Comparison of ENCODE assay signal across 8 mouse cellular contexts in genomic region chr11:17159738-17160241, GRCm38 (mm10). TPM values are rescaled to one million over a fixed set of nuclear protein-coding genes. Genes with fewer than 3 reads are reported as not detected.
DNase-seq lines count a peak whose midpoint lies in the region; ATAC-seq lines count a peak whose summit lies in the region.

No protein-coding gene starts in this region.

- H3K4me1 ChIP-seq in hindbrain, embryonic 11.5 days (replicated peaks; ENCODE audit: control insufficient read depth, insufficient read depth, low read length) = no peaks in the 10 kb centered on the region
- H3K4me1 ChIP-seq in lung, embryonic 16.5 days (replicated peaks; ENCODE audit: control insufficient read depth, insufficient read depth, low read length) = peaks cover 16% of the 10 kb centered on the region

- H3K27ac ChIP-seq in hindbrain, embryonic 11.5 days (ENCODE audit: low read depth, low read length) = peak overlapping the region; percentile 93
- peak overlapping the region; percentile 97 for H3K27ac ChIP-seq in lung, embryonic 16.5 days (ENCODE audit: low read length)

- ATAC-seq in hindbrain, embryonic 11.5 days (ENCODE audit: low FRiP score) = peak; percentile 61
- ATAC-seq in lung, embryonic 16.5 days (ENCODE audit: low read depth) = peak; percentile 43

- peak overlapping the region; percentile 87 for H3K4me3 ChIP-seq in hindbrain, embryonic 11.5 days (ENCODE audit: low read depth, low read length)
- peak overlapping the region; percentile 79 for H3K4me3 ChIP-seq in lung, embryonic 16.5 days (ENCODE audit: low read length)

- no peaks in the 10 kb centered on the region for H3K27me3 ChIP-seq in hindbrain, embryonic 11.5 days (ENCODE audit: control insufficient read depth, insufficient read depth, low read length)
- no peaks in the 10 kb centered on the region for H3K27me3 ChIP-seq in lung, embryonic 16.5 days (ENCODE audit: control insufficient read depth, insufficient read depth, low read depth, low read length)

- H3K9me3 ChIP-seq in hindbrain, embryonic 11.5 days (ENCODE audit: control insufficient read depth, low read length) = no peaks in the 10 kb centered on the region
- H3K9me3 ChIP-seq in lung, embryonic 16.5 days (ENCODE audit: control insufficient read depth, low read length) = no peaks in the 10 kb centered on the region

- no peaks in the 10 kb centered on the region for H3K36me3 ChIP-seq in hindbrain, embryonic 11.5 days (ENCODE audit: control insufficient read depth, insufficient read depth, low read length)
- H3K36me3 ChIP-seq in lung, embryonic 16.5 days (ENCODE audit: control insufficient read depth, insufficient read depth, low read length) = no peaks in the 10 kb centered on the region

- H3K9ac ChIP-seq in hindbrain, embryonic 11.5 days (ENCODE audit: low read depth, low read length) = peak overlapping the region; percentile 92
- peak overlapping the region; percentile 97 for H3K9ac ChIP-seq in lung, embryonic 16.5 days (ENCODE audit: low read length)

- peak overlapping the region; percentile 50 for H3K4me2 ChIP-seq in hindbrain, embryonic 11.5 days (replicated peaks; ENCODE audit: low read depth, low read length)
- H3K4me2 ChIP-seq in lung, embryonic 16.5 days (ENCODE audit: low read depth, low read length) = peak overlapping the region; percentile 66

- peak; percentile 19 for DNase-seq in MEL-GATA-1-ER (ENCODE audit: extremely low read depth, low read depth)
- DNase-seq in cerebellum, adult 8-10 months = peak; percentile 48
- DNase-seq in frontal cortex, adult 2 months (ENCODE audit: extremely low spot score in 1 of 2, low spot score in 1 of 2) = peak; percentile 59 to 86
- peak; percentile 64 for DNase-seq in hindbrain, embryonic 11.5 days (ENCODE audit: low spot score)
- DNase-seq in layer of hippocampus, postnatal 14 days (ENCODE audit: low spot score in 2 of 2) = peak; percentile 58 to 68
- DNase-seq in ovary, postnatal 36 days (ENCODE audit: low spot score) = peak; percentile 49
- DNase-seq in thymus, postnatal 14 days = peak; percentile 73

- WGBS in hindbrain, embryonic 11.5 days = 1% methylated on average over 41 of the region's 46 CpGs
- WGBS in lung, embryonic 16.5 days = under 1% methylated on average over 43 of the region's 46 CpGs

RNA-seq across cellular contexts. Expression of gene Ppp3r1, which starts 0.7 kb away (rescaled TPM):
- polyA plus RNA-seq in frontal cortex, adult 2 months (2012; rRNA removed) = 411 and 441 TPM in 2 replicates
- polyA plus RNA-seq in hindbrain, embryonic 11.5 days (2014; fragmentation: Nextera tagmentation; extraction: Ambion mirVana) = 110 and 118 TPM in 2 replicates
- 100 to 1,000 TPM; 681 to 736 TPM for total RNA-seq in layer of hippocampus, postnatal 14 days (2021)
- 85.6 and 89.4 TPM in 2 replicates for polyA plus RNA-seq in lung, embryonic 16.5 days (2015; fragmentation: Nextera tagmentation; extraction: Ambion mirVana)

RNA-seq across cellular contexts. Expression of gene Wdr92, which starts 22.1 kb away (rescaled TPM):
- 8.0 and 8.1 TPM in 2 replicates for polyA plus RNA-seq in frontal cortex, adult 2 months (2012; rRNA removed)
- polyA plus RNA-seq in hindbrain, embryonic 11.5 days (2014; fragmentation: Nextera tagmentation; extraction: Ambion mirVana) = 33.9 and 35.2 TPM in 2 replicates
- total RNA-seq in layer of hippocampus, postnatal 14 days (2021) = 1 to 10 TPM; 6.7 to 9.2 TPM
- 27.0 and 28.6 TPM in 2 replicates for polyA plus RNA-seq in lung, embryonic 16.5 days (2015; fragmentation: Nextera tagmentation; extraction: Ambion mirVana)

RNA-seq across cellular contexts. Expression of gene Pno1, which starts 51.6 kb away (rescaled TPM):
- 17.0 and 17.8 TPM in 2 replicates for polyA plus RNA-seq in frontal cortex, adult 2 months (2012; rRNA removed)
- 89.1 and 92.1 TPM in 2 replicates for polyA plus RNA-seq in hindbrain, embryonic 11.5 days (2014; fragmentation: Nextera tagmentation; extraction: Ambion mirVana)
- 10 to 100 TPM; 26.1 to 31.7 TPM for total RNA-seq in layer of hippocampus, postnatal 14 days (2021)
- 48.7 and 53.0 TPM in 2 replicates for polyA plus RNA-seq in lung, embryonic 16.5 days (2015; fragmentation: Nextera tagmentation; extraction: Ambion mirVana)

Comparison
In these comparisons a context has a peak if more than half of its experiments do, and no peak if none do; other contexts are left out.
1. Peak in every context shown above with its lines: DNase-seq, ATAC-seq, H3K4me3 ChIP-seq and H3K27ac ChIP-seq.
2. DNase-seq: peak in every context shown above with its lines; median percentile 73 in thymus, postnatal 14 days; 72 in frontal cortex, adult 2 months; 64 in hindbrain, embryonic 11.5 days; 63 in layer of hippocampus, postnatal 14 days; 49 in ovary, postnatal 36 days; 48 in cerebellum, adult 8-10 months; 19 in MEL-GATA-1-ER.